Mouse (Mus musculus) hematopoietic stem cell, adult 5-6 weeks (primary cell): ENCODE data around the gene Gabbr1. TPM values are rescaled to one million over a fixed set of nuclear protein-coding genes. Genes with fewer than 3 reads are reported as not detected.

Experiments used
- ATAC-seq, 2 experiments: fragments of 125-278 bp in 1 of 2; replicated peaks in 1 of 2; 2 replicates each; pipeline ENCODE4 v1.8.0; 2016 to 2017; ENCODE audit warnings: inconsistent platforms in 2 of 2, mild to moderate bottlenecking in 2 of 2, moderate number of reproducible peaks in 2 of 2, low read depth in 1 of 2, moderate TSS enrichment in 1 of 2; ENCODE audit not compliant: low FRiP score in 2 of 2, poor library complexity in 2 of 2, severe bottlenecking in 2 of 2, insufficient read depth in 1 of 2, low TSS enrichment in 1 of 2
- total RNA-seq: library from RNA; stranded (forward); fragments of 172-1452, 232-1000 nt; gene quantifications from 2 replicates; pipeline ENCODE4 v1.2.3, GENCODE M21; 2017

The Gabbr1 gene
- total RNA-seq, 1 experiment from 2014 or later: 10.7 TPM

GRCm38 (mm10) chr17:37063686-37064495, 18.1 kb downstream of the Gabbr1 start:
- ATAC-seq: no peak

GRCm38 (mm10) chr17:37065993-37066392, 20.2 kb downstream of the Gabbr1 start:
- ATAC-seq: no peak

GRCm38 (mm10) chr17:37067861-37068260, 22.1 kb downstream of the Gabbr1 start:
- ATAC-seq: no peak

- ATAC-seq: no peak
These were observed 24.4 kb downstream of the Gabbr1 start for GRCm38 (mm10) chr17:37070121-37070520.

GRCm38 (mm10) chr17:37072080-37072729, 26.4 kb downstream of the Gabbr1 start:
- no peak for ATAC-seq

- ATAC-seq: no peak
These were observed 27.0 kb downstream of the Gabbr1 start for GRCm38 (mm10) chr17:37072730-37073276.

- ATAC-seq: no peak
These were observed 29.4 kb downstream of the Gabbr1 start for GRCm38 (mm10) chr17:37075181-37075580.

- ATAC-seq: no peak
These were observed 30.0 kb downstream of the Gabbr1 start for GRCm38 (mm10) chr17:37075766-37076165.

- ATAC-seq: no peak
These were observed 32.4 kb downstream of the Gabbr1 start for GRCm38 (mm10) chr17:37078193-37078592.

- no peak for ATAC-seq
These were observed 33.2 kb downstream of the Gabbr1 start for GRCm38 (mm10) chr17:37078990-37079389.

GRCm38 (mm10) chr17:37080119-37080518, 34.4 kb downstream of the Gabbr1 start:
- ATAC-seq: no peak

- ATAC-seq: no peak
These were observed 35.9 kb downstream of the Gabbr1 start for GRCm38 (mm10) chr17:37081659-37082058.

GRCm38 (mm10) chr17:37083327-37083726, 37.6 kb downstream of the Gabbr1 start:
- ATAC-seq: peak; percentile 79 to 83

- ATAC-seq: no peak
These were observed 38.9 kb downstream of the Gabbr1 start for GRCm38 (mm10) chr17:37084632-37085031.

GRCm38 (mm10) chr17:37085545-37085944, 39.8 kb downstream of the Gabbr1 start:
- ATAC-seq: no peak

- no peak for ATAC-seq
These were observed 42.6 kb downstream of the Gabbr1 start, which contains the start of gene Olfr90 for GRCm38 (mm10) chr17:37088399-37088798. TSS of gene Olfr90 (minus strand) at chr17:37088499.

GRCm38 (mm10) chr17:37092198-37092597, 46.4 kb downstream of the Gabbr1 start:
- ATAC-seq: peak; percentile 67 to 76

GRCm38 (mm10) chr17:37093289-37093688, 47.5 kb downstream of the Gabbr1 start:
- no peak for ATAC-seq
